Mouse (Mus musculus) liver, embryonic 14.5 days (tissue): ENCODE measurements around the gene Lrrc7. TPM values are rescaled to one million over a fixed set of nuclear protein-coding genes. Genes with fewer than 3 reads are reported as not detected.

Experiments used
- ATAC-seq: fragments of 200-750 bp; cut with Nextera tagmentation; 2 replicates; pipeline ENCODE4 v1.8.0; 2017; ENCODE audit warnings: moderate number of reproducible peaks, mild to moderate bottlenecking, moderate library complexity; ENCODE audit not compliant: insufficient read depth
- DNase-seq, 3 experiments: peaks; one replicate each; pipeline ENCODE4 v3.0.0-alpha.2; 2012 to 2013; ENCODE audit warnings: low read depth in 3 of 3, low spot score in 3 of 3
- H3K27ac ChIP-seq: fragments of 300-500 bp; sonication (generic); 2 replicates; pipeline ENCODE4 v1.5.1; 2014; ENCODE audit warnings: moderate library complexity, mild to moderate bottlenecking, control low read depth, inconsistent platforms
- H3K27me3 ChIP-seq: fragments of 300-500 bp; sonication (generic); 2 replicates; pipeline ENCODE4 v1.6.1; 2014; ENCODE audit warnings: mild to moderate bottlenecking, low read length, moderate library complexity; ENCODE audit not compliant: control insufficient read depth, insufficient read depth
- H3K36me3 ChIP-seq: fragments of 300-500 bp; sonication (generic); replicated peaks from 2 replicates; pipeline ENCODE4 v1.6.1; 2014; ENCODE audit warnings: low read depth; ENCODE audit not compliant: control insufficient read depth, insufficient read depth
- H3K4me1 ChIP-seq, 2 experiments: fragments of 200-500 bp in 1 of 2; fragments of 300-500 bp in 1 of 2; sonication (generic) in 1 of 2; replicated peaks; 2 replicates each; pipeline ENCODE4 v1.6.1; 2012 to 2014; ENCODE audit warnings: antibody characterized with exemption in 1 of 2, inconsistent platforms in 1 of 2, low read length in 1 of 2; ENCODE audit not compliant: control insufficient read depth in 2 of 2, insufficient read depth in 2 of 2
- H3K4me2 ChIP-seq: fragments of 300-500 bp; sonication (generic); 2 replicates; pipeline ENCODE4 v1.6.1; 2014; ENCODE audit warnings: low read depth, mild to moderate bottlenecking, control low read depth, moderate library complexity
- H3K4me3 ChIP-seq, 2 experiments: fragments of 200-500 bp in 1 of 2; fragments of 300-500 bp in 1 of 2; sonication (generic) in 1 of 2; 2 replicates each; pipeline ENCODE4 v1.5.1; 2012 to 2014; ENCODE audit warnings: low read depth in 2 of 2, low read length in 2 of 2, mild to moderate bottlenecking in 2 of 2, control low read depth in 1 of 2, inconsistent platforms in 1 of 2, moderate library complexity in 1 of 2; ENCODE audit not compliant: insufficient read depth in 1 of 2
- H3K9ac ChIP-seq: fragments of 300-500 bp; sonication (generic); replicated peaks from 2 replicates; pipeline ENCODE4 v1.6.1; 2014; ENCODE audit warnings: mild to moderate bottlenecking, control low read depth, moderate library complexity
- H3K9me3 ChIP-seq: fragments of 300-500 bp; sonication (generic); 2 replicates; pipeline ENCODE4 v1.6.1; 2016; ENCODE audit warnings: low read length, mixed read lengths; ENCODE audit not compliant: control insufficient read depth
- CTCF ChIP-seq: IDR thresholded peaks from 2 replicates; pipeline ENCODE4 v1.5.1; 2016; ENCODE audit warnings: antibody characterized with exemption, low read depth, control low read depth
- EP300 ChIP-seq: IDR thresholded peaks from 2 replicates; pipeline ENCODE4 v1.6.1; 2016; ENCODE audit warnings: antibody characterized with exemption, low read depth
- WGBS: fragments of 180-500 bp; shearing (Covaris S2); extraction: QIAGEN DNeasy Blood & Tissue Kit; methylation state at CpG from one replicate; pipeline ENCODE4 v1.1.7; 2014; ENCODE audit not compliant: insufficient replicate concordance; 5-methylcytosine and 5-hydroxymethylcytosine counted together
- polyA plus RNA-seq, 2 experiments: library from polyadenylated mRNA; depleted of rRNA in 1 of 2; stranded (reverse) in 1 of 2; unstranded in 1 of 2; fragments of >200 nt; fragmentation: Nextera tagmentation in 1 of 2; extraction: Ambion mirVana in 1 of 2; gene quantifications; 2 replicates each; pipeline versions ENCODE4 v1.2.1 to v1.2.3; 2012 to 2014

The Lrrc7 gene
- polyA plus RNA-seq, 2 experiments: under 0.01 to 0.03 TPM

GRCm38 (mm10) chr3:158049508-158049907, 512.5 kb downstream of the Lrrc7 start:
- Histone ChIP-seq H3K36me3 (peaks cover 2% of the 10 kb centered on the region), H3K27ac (no peak overlapping the region), H3K9me3 (no peaks in the 10 kb centered on the region), H3K4me2 (no peak overlapping the region), H3K9ac (no peak overlapping the region), H3K4me1 (no peaks in the 10 kb centered on the region), H3K4me3 (no peak overlapping the region), H3K27me3 (no peaks in the 10 kb centered on the region)
- no peak for ATAC-seq
- no peak for TF ChIP-seq CTCF
- no peak for TF ChIP-seq EP300
- 80% methylated on average over 2 of the region's 2 CpGs for WGBS
- no peak for DNase-seq

- Histone ChIP-seq H3K27ac (no peak overlapping the region), H3K9ac (no peak overlapping the region), H3K36me3 (no peaks in the 10 kb centered on the region), H3K27me3 (no peaks in the 10 kb centered on the region), H3K4me1 (peaks cover 3 to 7% of the 10 kb centered on the region in 2 experiments; a peak in 2 of 4 replicates), H3K4me3 (no peak overlapping the region), H3K9me3 (no peaks in the 10 kb centered on the region), H3K4me2 (no peak overlapping the region)
- 70% methylated on average over 2 of the region's 2 CpGs for WGBS
- DNase-seq (no peak), ATAC-seq (no peak)
- TF ChIP-seq CTCF (no peak), EP300 (no peak)
Observed at GRCm38 (mm10) chr3:158040755-158041154, 521.3 kb downstream of the Lrrc7 start.

DNA sequence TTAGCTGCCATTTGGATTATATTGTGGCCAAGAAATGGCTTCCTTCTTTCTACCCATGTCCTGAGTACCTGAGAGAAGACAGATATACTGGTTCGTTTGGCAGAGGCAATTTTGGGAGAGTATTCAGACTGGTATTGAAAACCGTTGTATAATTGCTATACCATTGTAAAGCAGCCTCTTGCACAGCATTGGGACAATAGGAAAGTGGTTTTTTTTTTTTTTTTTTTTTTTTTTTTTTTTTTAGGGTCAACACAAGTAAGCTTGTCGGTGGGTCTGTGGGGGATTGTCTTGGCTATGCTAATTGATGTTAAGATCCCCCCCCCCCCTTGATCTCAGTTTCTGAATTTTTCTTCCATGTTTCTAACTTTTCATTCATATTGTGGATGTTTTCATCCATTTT, 523.9 kb downstream of the Lrrc7 start:
- Histone ChIP-seq H3K4me3 (no peak overlapping the region), H3K9me3 (no peaks in the 10 kb centered on the region), H3K27me3 (no peaks in the 10 kb centered on the region), H3K9ac (no peak overlapping the region), H3K36me3 (no peaks in the 10 kb centered on the region), H3K27ac (no peak overlapping the region), H3K4me1 (peaks cover 6 to 9% of the 10 kb centered on the region in 2 experiments), H3K4me2 (peak overlapping the region; percentile 93)
- DNase-seq (no peak), ATAC-seq (no peak)
- 72% methylated on average over 3 of the region's 3 CpGs for WGBS
- TF ChIP-seq EP300: no peak
- no peak for TF ChIP-seq CTCF

DNA sequence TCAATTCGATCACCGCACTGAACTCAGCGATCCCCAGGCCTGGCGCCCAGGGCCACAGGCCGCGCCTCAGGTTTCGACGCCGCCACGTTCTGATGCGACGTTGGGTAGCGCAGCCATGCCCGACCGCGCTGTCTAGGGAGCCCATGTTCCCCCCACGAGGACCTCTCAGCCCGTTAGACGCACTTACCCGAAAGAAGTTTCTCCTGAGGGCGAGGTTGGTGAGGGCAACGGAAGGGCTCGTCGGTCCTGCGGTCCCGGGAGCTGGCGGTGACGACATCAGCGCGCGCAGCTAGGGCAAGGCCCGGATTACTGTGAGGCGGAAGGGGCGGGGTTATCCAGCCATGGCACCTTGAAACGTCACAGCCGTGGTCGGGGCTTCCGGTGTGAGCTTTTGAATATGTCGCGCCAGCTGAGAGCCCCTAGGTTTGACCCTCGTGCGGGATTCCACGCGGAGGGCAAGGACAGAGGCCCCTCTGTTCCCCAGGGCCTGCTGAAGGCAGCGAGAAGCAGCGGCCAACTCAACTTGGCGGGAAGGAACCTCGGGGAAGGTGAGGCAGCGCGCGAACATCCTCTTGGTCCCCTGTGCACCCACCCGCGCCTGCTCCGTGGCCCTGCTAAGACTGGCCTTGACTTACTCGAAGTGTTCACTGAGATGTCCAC, 525.6 kb downstream of the Lrrc7 start, which contains the start of the genes Srsf11 and Lrrc40:
Srsf11 (minus strand) TSS at position 311 of the 660 bp plus-strand sequence.
Lrrc40 (plus strand) TSS at position 334 of the 660 bp plus-strand sequence.
- peak; percentile 89 to 91 (median 90) for DNase-seq
- no peaks in the 10 kb centered on the region for H3K27me3 ChIP-seq
- WGBS: under 1% methylated on average over 55 of the region's 55 CpGs
- peak within 1 kb of the TSS; percentile 86 for H3K9ac ChIP-seq
- H3K4me2 ChIP-seq: peak within 1 kb of the TSS; percentile 93
- H3K9me3 ChIP-seq: no peaks in the 10 kb centered on the region
- ATAC-seq: peak; percentile 91
- H3K27ac ChIP-seq: peak within 1 kb of the TSS; percentile 79
- no peaks in the 10 kb centered on the region for H3K36me3 ChIP-seq
- H3K4me1 ChIP-seq: peaks cover 8 to 15% of the 10 kb centered on the region in 2 experiments
- H3K4me3 ChIP-seq: peak within 1 kb of the TSS; percentile 89 to 96
- TF ChIP-seq EP300: no peak
- TF ChIP-seq CTCF: no peak

DNA sequence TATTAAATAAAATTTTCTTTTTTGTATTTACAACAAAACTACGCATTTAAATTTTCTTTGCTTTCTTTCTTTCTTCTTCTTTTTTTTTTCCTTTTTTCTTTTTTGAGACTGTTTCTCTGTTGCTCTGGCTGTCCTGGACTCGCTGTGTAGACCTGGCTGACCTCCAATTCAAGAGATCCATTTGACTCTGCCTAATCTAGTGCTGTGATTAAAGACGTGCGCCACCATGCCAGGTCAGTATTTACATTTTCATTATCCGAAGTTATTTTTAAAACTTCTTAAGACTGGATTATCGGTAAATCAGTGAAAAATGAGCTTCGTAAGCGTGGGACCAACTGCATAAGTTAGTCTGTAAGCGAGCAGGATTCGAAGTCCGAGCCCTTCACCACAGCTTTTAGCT, 526.2 kb downstream of the Lrrc7 start:
- no peak for ATAC-seq
- H3K27me3 ChIP-seq: no peaks in the 10 kb centered on the region
- DNase-seq: no peak
- peak overlapping the region; percentile 86 for H3K9ac ChIP-seq
- TF ChIP-seq CTCF: no peak
- TF ChIP-seq EP300: no peak
- peak overlapping the region; percentile 89 to 96 for H3K4me3 ChIP-seq
- H3K27ac ChIP-seq: peak overlapping the region; percentile 79
- WGBS: under 1% methylated on average over 11 of the region's 11 CpGs
- H3K36me3 ChIP-seq: no peaks in the 10 kb centered on the region
- peaks cover 8 to 15% of the 10 kb centered on the region in 2 experiments for H3K4me1 ChIP-seq
- H3K4me2 ChIP-seq: peak overlapping the region; percentile 93
- H3K9me3 ChIP-seq: no peaks in the 10 kb centered on the region
